Comparison of ENCODE assay signal across 26 mouse cellular contexts in the genomic region with DNA sequence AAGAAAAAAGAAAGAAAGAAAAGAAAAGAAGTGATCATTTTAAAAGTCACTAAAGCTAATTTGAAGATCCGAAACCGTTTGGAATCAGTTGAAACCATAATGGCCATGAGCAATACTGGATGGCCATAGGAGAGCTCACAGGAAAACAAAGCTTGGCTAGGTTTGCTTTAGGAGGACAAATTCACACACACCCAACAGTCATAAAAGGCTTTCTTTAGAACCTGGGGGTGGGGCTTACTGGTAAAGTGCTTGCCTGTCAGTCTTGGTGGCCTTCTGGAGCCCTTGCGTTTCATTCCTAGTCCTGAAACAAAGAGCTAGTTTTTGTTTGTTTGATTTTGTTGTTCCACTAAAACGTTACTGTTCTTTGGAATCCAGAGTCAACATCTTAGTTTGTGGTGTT.
"Had no signal": no experiment of that assay in that cellular context is flagged by ENCODE, and none has a peak within 500 bp of the region (broad histone marks: within the 10 kb centered on the region; RNA-seq: fewer than 3 reads in every experiment).

No protein-coding gene starts in this region.

- H3K4me2 ChIP-seq: heart, embryonic 11.5 days; heart, embryonic 13.5 days; heart, embryonic 15.5 days; hindbrain, embryonic 13.5 days; hindbrain, embryonic 15.5 days; kidney, embryonic 15.5 days; limb, embryonic 12.5 days; liver, embryonic 11.5 days; liver, embryonic 13.5 days had no signal

- H3K9me3 ChIP-seq: heart, embryonic 13.5 days; heart, embryonic 15.5 days; hindbrain, embryonic 13.5 days; hindbrain, embryonic 15.5 days; kidney, embryonic 15.5 days; limb, embryonic 10.5 days; limb, embryonic 12.5 days; liver, embryonic 13.5 days had no signal

- H3K27ac ChIP-seq: gastrocnemius, adult 2 months; heart, embryonic 13.5 days; heart, embryonic 15.5 days; hindbrain, embryonic 13.5 days; hindbrain, embryonic 15.5 days; hindbrain, postnatal 0 days; kidney, embryonic 15.5 days; kidney, postnatal 0 days; layer of hippocampus, adult 2 months; left cerebral cortex, adult 2 months; limb, embryonic 10.5 days; limb, embryonic 12.5 days; liver, embryonic 13.5 days had no signal

- H3K4me1 ChIP-seq: heart, embryonic 13.5 days; heart, embryonic 15.5 days; hindbrain, embryonic 13.5 days; hindbrain, embryonic 15.5 days; kidney, embryonic 15.5 days; limb, embryonic 10.5 days; limb, embryonic 12.5 days; liver, embryonic 13.5 days had no signal

- H3K27me3 ChIP-seq: heart, embryonic 13.5 days; heart, embryonic 15.5 days; hindbrain, embryonic 15.5 days; liver, embryonic 13.5 days had no signal

- ATAC-seq: hindbrain, postnatal 0 days had no signal

- H3K4me3 ChIP-seq: gastrocnemius, adult 2 months; heart, embryonic 13.5 days; heart, embryonic 15.5 days; hindbrain, embryonic 13.5 days; hindbrain, embryonic 15.5 days; kidney, embryonic 15.5 days; layer of hippocampus, adult 2 months; left cerebral cortex, adult 2 months; limb, embryonic 10.5 days; limb, embryonic 12.5 days; liver, embryonic 13.5 days had no signal

- DNase-seq: gastrocnemius, adult 2 months; gastrocnemius, postnatal 10 days; gastrocnemius, postnatal 25 days; heart, adult 18-20 months; heart, postnatal 14 days; heart, postnatal 36 days; kidney, adult 11 months; kidney, adult 2 months; kidney, adult 9 months; kidney, postnatal 25 days; kidney, postnatal 4 days; liver; liver, embryonic 13.5 days had no signal

- H3K9ac ChIP-seq: heart, embryonic 13.5 days; heart, embryonic 15.5 days; hindbrain, embryonic 13.5 days; hindbrain, embryonic 15.5 days; kidney, embryonic 15.5 days; limb, embryonic 12.5 days; liver, embryonic 13.5 days had no signal

- H3K36me3 ChIP-seq: heart, embryonic 13.5 days; heart, embryonic 15.5 days; hindbrain, embryonic 13.5 days; hindbrain, embryonic 15.5 days; kidney, embryonic 15.5 days; limb, embryonic 10.5 days; limb, embryonic 12.5 days; liver, embryonic 13.5 days had no signal
